Mouse (Mus musculus) CD4-positive, CD25-positive, alpha-beta regulatory T cell, adult 2 months (primary cell): ENCODE measurements at regions not wholly inside any gene's neighbourhood (a gene's known extent, or its start where the extent isn't known, plus 50 kb on each side); places are given as distances from the start of the nearest gene placed in this dataset.

Experiments
- DNase-seq: peaks from one replicate; pipeline ENCODE4 v3.0.0-alpha.2; 2012; ENCODE audit warnings: low read depth, low spot score

GRCm38 (mm10) chr14:27562564-27562963, 54.3 kb upstream of the Ccdc66 start:
- DNase-seq: peak; percentile 59

- DNase-seq: peak; percentile 5
Measured at GRCm38 (mm10) chr14:27561974-27562373, 53.7 kb upstream of the Ccdc66 start.

DNA sequence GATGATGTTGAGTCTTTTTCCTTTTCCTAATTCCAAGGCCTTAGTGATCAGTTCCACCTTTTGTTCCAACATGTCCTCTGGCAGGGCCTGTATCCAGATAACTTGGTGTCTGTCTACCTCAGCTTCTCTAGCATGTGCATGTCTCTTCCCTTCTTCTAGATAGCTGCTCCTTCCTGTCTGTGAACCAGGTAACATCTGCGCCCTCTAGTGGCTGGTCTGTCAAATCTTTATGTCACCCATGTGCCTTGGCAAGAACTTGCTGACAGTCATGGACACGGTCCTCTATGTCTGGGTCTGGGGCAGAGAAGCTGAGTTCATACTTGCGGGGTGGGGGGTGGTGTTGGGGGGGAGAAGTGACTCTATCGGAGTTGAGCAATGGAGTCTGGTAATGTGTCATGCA, 52.2 kb upstream of the Ccdc66 start:
- peak; percentile 92 for DNase-seq

DNA sequence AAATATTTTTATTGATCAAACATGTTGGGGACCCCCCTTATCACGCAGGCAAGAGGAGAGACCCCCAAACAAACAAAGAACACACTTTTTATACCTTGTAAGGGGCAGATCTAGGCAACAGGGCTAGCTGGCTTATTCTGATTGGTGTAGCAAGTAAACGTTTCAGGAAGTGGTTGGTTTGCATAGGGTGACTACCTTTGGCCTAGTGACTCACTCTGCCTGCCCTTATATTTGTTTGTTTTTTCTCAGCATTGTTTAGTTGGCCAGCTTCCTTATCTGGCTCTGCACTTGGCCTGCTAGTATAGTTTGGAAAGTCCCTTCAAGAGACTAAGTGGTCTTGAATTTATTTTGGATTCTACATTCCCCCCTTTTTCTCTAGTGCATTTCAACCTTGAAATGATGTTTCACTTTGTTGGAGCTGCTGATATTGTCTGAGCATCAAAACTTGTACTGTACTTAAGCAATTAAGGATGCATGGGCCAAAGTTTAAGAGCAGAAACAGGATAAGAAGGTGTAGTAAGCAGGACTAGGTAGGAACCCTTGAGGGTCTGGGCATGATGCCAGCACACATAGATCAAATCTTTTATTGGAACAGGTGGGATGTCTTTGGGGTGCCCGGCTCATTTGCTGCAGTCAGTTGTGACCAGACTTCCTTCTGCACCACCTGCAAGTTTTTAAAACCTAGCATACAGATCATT, 50.7 kb upstream of the Ccdc66 start:
- DNase-seq: no peak
